ENCODE assay signal across 17 mouse cellular contexts in the genomic region with DNA sequence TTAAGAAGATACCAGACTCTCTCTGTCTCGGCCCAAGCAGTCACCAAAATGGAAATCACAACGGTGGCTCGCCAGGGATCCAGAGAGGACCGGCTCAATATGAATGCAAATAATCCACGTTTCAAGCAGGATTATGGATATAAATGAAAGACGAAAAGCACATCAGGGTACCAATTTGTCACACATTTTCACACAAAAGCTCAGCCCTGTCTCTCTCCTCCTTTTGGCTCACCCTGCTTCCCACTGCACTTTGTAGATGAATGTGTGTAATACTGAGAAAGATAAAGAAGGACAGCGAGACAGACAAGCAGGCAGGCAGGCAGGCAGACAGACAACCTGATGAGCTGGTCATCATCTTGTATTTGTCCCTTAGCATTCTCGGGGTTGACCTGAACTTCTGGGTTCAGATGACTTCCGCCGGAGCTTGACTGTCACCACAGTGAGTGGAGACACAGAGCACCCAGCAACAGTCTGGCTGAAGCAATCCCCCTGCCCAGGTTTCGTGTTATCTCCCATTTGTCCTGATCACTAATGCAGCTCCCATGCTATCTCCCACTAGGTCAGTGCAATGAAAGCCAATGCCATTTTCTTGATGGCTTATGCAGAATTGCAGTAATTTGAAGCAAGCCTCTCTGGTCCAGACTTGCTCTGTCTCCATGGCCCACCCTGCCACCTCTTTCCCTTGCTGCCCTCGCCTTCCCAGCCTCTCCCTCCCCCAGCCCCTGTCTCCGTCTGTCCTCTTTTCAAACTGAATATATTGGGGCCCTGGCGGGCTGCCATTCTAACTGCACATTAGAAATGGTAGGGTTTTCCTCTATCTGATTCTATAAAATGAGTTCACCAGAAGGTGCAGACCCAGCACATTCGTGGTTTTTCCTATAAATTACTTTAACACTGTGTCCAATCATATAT.
A peak's percentile ranks its signal among the peaks of the same experiment; 100 is the strongest.
DNase-seq lines count a peak whose midpoint lies in the region; ATAC-seq lines count a peak whose summit lies in the region.
"Had no signal": no experiment of that assay in that cellular context is flagged by ENCODE, and none has a peak within 500 bp of the region (broad histone marks: within the 10 kb centered on the region; RNA-seq: fewer than 3 reads in every experiment).

No protein-coding gene starts in this region.

- peak; percentile 63; the same call in 1 of the 2 replicates for ATAC-seq in neural tube, embryonic 11.5 days (ENCODE audit: insufficient read depth, low FRiP score, low TSS enrichment)

- H3K27me3 ChIP-seq in neural tube, embryonic 11.5 days (ENCODE audit: control insufficient read depth, insufficient read depth, low read length) = no peaks in the 10 kb centered on the region
- H3K27me3 ChIP-seq in midbrain, embryonic 10.5 days (ENCODE audit: low read depth, poor library complexity, severe bottlenecking) = peaks cover 36% of the 10 kb centered on the region
- H3K27me3 ChIP-seq: CH12.LX; embryonic facial prominence, embryonic 13.5 days; liver, embryonic 13.5 days had no signal

- no peak overlapping the region for H3K27ac ChIP-seq in neural tube, embryonic 11.5 days (ENCODE audit: low read depth, low read length)
- H3K27ac ChIP-seq in midbrain, embryonic 10.5 days (replicated peaks) = peak overlapping the region; percentile 46
- H3K27ac ChIP-seq: embryonic facial prominence, embryonic 13.5 days; liver, embryonic 13.5 days; stomach, postnatal 0 days had no signal

- no peak overlapping the region for H3K4me2 ChIP-seq in neural tube, embryonic 11.5 days (ENCODE audit: low read depth)
- H3K4me2 ChIP-seq: embryonic facial prominence, embryonic 13.5 days; liver, embryonic 13.5 days had no signal

- no peak overlapping the region for H3K4me3 ChIP-seq in neural tube, embryonic 11.5 days (ENCODE audit: low read depth, low read length)
- peak overlapping the region; percentile 27 for H3K4me3 ChIP-seq in midbrain, embryonic 10.5 days
- H3K4me3 ChIP-seq: embryonic facial prominence, embryonic 13.5 days; liver, embryonic 13.5 days had no signal

- WGBS in neural tube, embryonic 11.5 days = 49% methylated on average over 15 of the region's 15 CpGs
- 49% methylated on average over 15 of the region's 15 CpGs for WGBS in midbrain, embryonic 10.5 days

- H3K36me3 ChIP-seq in neural tube, embryonic 11.5 days (ENCODE audit: control insufficient read depth, insufficient read depth, low read length) = no peaks in the 10 kb centered on the region
- no peaks in the 10 kb centered on the region for H3K36me3 ChIP-seq in midbrain, embryonic 10.5 days
- H3K36me3 ChIP-seq: embryonic facial prominence, embryonic 13.5 days; liver, embryonic 13.5 days had no signal

- H3K4me1 ChIP-seq in neural tube, embryonic 11.5 days (ENCODE audit: control insufficient read depth, insufficient read depth, low read length) = peaks cover 3% of the 10 kb centered on the region; the same call in 1 of the 2 replicates
- peaks cover 31% of the 10 kb centered on the region for H3K4me1 ChIP-seq in midbrain, embryonic 10.5 days

- no peak overlapping the region for H3K9ac ChIP-seq in neural tube, embryonic 11.5 days (ENCODE audit: low read length)
- H3K9ac ChIP-seq: embryonic facial prominence, embryonic 13.5 days; liver, embryonic 13.5 days had no signal

- peak; percentile 62 to 75 for DNase-seq in cerebellum, postnatal 10 days
- no peak for DNase-seq in cerebellum, postnatal 36 days
- peak; percentile 32 for DNase-seq in neural tube, embryonic 11.5 days (ENCODE audit: low spot score)
- DNase-seq in neural tube, embryonic 10.5 days (ENCODE audit: extremely low spot score, low spot score) = no peak
- DNase-seq in midbrain, embryonic 10.5 days (ENCODE audit: low spot score) = peak; percentile 34
- peak; percentile 18 for DNase-seq in retina, embryonic 14.5 days (ENCODE audit: low spot score)
- DNase-seq in kidney, postnatal 14 days = no peak
- no peak for DNase-seq in liver
- DNase-seq: cerebellum, adult 18-20 months; gastrocnemius, postnatal 36 days; kidney, adult 9 months; liver, embryonic 13.5 days; lung, postnatal 4 days; thymus, postnatal 36 days had no signal

- H3K9me3 ChIP-seq in neural tube, embryonic 11.5 days (ENCODE audit: control insufficient read depth, low read length) = no peaks in the 10 kb centered on the region
- peaks cover 10% of the 10 kb centered on the region; the same call in 1 of the 2 replicates for H3K9me3 ChIP-seq in midbrain, embryonic 10.5 days (replicated peaks)
- H3K9me3 ChIP-seq: embryonic facial prominence, embryonic 13.5 days; liver, embryonic 13.5 days had no signal

Comparison
In these comparisons a context has a peak if more than half of its experiments do, and no peak if none do; other contexts are left out.
1. DNase-seq: peak in cerebellum, postnatal 10 days (2 of 2), neural tube, embryonic 11.5 days (single experiment), midbrain, embryonic 10.5 days (single experiment) and retina, embryonic 14.5 days (single experiment); none in cerebellum, postnatal 36 days (0 of 2), neural tube, embryonic 10.5 days (single experiment), kidney, postnatal 14 days (single experiment) and liver (single experiment).